Mouse (Mus musculus) hindbrain, embryonic 13.5 days (tissue): ENCODE data around the gene Gtf2f2. TPM values are rescaled to one million over a fixed set of nuclear protein-coding genes. Genes with fewer than 3 reads are reported as not detected.

Experiments used
- ATAC-seq: fragments of 200-750 bp; cut with Nextera tagmentation; 2 replicates; pipeline ENCODE4 v1.8.0; 2017; ENCODE audit warnings: moderate TSS enrichment; ENCODE audit not compliant: low FRiP score
- H3K27ac ChIP-seq: fragments of 300-500 bp; sonication (generic); 2 replicates; pipeline ENCODE4 v1.5.1; 2015; ENCODE audit warnings: inconsistent platforms, mild to moderate bottlenecking, moderate library complexity
- H3K27me3 ChIP-seq: fragments of 300-500 bp; sonication (generic); 2 replicates; pipeline ENCODE4 v1.6.1; 2015; ENCODE audit warnings: mild to moderate bottlenecking, inconsistent platforms
- H3K36me3 ChIP-seq: fragments of 300-500 bp; sonication (generic); 2 replicates; pipeline ENCODE4 v1.6.1; 2015; ENCODE audit warnings: mild to moderate bottlenecking, inconsistent platforms
- H3K4me1 ChIP-seq: fragments of 300-500 bp; sonication (generic); replicated peaks from 2 replicates; pipeline ENCODE4 v1.6.1; 2015; ENCODE audit warnings: inconsistent platforms
- H3K4me2 ChIP-seq: fragments of 300-500 bp; sonication (generic); 2 replicates; pipeline ENCODE4 v1.6.1; 2015; ENCODE audit warnings: inconsistent platforms, mild to moderate bottlenecking, moderate library complexity
- H3K4me3 ChIP-seq: fragments of 300-500 bp; sonication (generic); 2 replicates; pipeline ENCODE4 v1.5.1; 2015; ENCODE audit warnings: mild to moderate bottlenecking, inconsistent platforms
- H3K9ac ChIP-seq: fragments of 300-500 bp; sonication (generic); 2 replicates; pipeline ENCODE4 v1.6.1; 2015; ENCODE audit warnings: mild to moderate bottlenecking, inconsistent platforms
- H3K9me3 ChIP-seq: fragments of 300-500 bp; sonication (generic); 2 replicates; pipeline ENCODE4 v1.6.1; 2016; ENCODE audit warnings: inconsistent platforms
- WGBS: fragments of 180-500 bp; shearing (Covaris S2); methylation state at CpG from one replicate; pipeline ENCODE4 v1.1.7; 2015; 5-methylcytosine and 5-hydroxymethylcytosine counted together
- polyA plus RNA-seq: library from polyadenylated mRNA; unstranded; fragments of >200 nt; fragmentation: Nextera tagmentation; extraction: Ambion mirVana; gene quantifications from 2 replicates; pipeline ENCODE4 v1.2.1, GENCODE M21; 2015

The Gtf2f2 gene
- polyA plus RNA-seq = 38.9 and 43.3 TPM in 2 replicates

DNA sequence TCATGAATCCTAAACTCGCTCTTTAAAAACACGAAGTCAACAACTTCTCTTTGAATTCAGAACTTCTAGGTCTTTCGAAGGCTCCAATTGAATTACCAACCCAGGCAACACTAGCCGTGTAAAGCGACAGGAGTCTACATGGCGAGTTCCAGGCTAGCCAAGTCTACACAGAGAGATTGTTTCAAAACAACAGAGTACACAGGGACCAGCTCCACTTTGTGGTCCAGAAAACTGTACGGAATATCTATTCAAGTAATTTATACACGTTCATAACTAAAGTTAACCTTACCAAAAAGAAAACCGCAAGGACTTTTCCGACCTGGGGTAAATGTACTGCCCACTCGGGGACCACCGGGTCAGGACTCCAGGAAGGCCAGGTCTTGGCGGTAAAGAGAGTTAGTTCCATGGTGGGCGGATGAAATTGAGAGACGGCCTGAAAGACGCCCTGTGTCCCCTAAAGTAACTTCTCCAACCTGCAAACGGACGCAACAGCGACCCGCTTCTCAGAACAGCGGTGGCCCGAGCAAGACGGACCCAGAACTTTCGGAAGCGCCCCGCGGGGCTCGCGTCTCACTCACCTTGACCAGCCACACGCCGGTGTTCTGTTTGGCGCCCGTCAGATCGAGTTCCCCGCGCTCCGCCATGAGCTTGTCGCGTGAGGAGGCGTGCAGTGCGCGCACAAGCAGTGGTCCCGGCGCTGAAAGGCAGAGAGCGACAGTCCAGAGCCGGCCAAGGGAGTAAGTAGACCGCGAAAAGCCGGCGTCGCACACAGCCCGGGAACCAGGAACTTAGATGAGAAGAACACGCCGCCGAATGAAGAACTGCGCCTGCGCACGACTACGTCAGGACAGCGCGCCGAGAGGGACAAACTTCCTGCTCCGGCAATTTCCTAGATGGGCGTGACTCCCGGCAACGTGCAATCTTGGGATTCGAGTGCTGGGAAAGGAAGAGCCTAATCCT lies at the start of gene Gtf2f2:
Gtf2f2 (minus strand) TSS at position 764 of the 960 bp plus-strand sequence.
- H3K4me3 ChIP-seq = peak within 1 kb of the TSS; percentile 94

DNA sequence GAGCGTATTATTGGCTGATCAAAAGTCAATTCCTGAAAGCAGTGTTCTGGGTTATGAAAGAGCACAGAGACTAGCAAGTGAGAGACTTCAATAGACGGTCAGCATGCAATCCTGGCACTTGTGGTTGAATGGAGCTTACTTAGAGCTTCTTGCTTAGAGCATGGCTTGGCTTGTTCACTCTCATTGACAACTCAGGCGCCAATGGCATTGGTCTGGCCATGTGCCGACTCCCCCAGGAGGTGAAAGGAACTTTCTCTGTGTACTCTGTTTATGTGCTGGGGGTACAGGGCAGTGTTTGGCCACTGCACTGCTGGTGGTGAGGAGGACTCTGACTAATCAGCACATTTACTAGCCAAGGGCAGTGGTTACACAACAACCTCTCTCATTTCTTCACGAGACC lies 48.8 kb upstream of the Gtf2f2 start:
- ATAC-seq = no peak
- 77% methylated on average over 5 of the region's 5 CpGs for WGBS
- H3K27me3 ChIP-seq = no peaks in the 10 kb centered on the region
- no peaks in the 10 kb centered on the region for H3K9me3 ChIP-seq
- peaks cover 1% of the 10 kb centered on the region for H3K4me1 ChIP-seq
- H3K4me3 ChIP-seq = no peak overlapping the region
- H3K4me2 ChIP-seq = no peak overlapping the region
- H3K9ac ChIP-seq = no peak overlapping the region
- no peak overlapping the region for H3K27ac ChIP-seq
- no peaks in the 10 kb centered on the region for H3K36me3 ChIP-seq

More for the DNA sequence above, at the start of gene Gtf2f2:
- Histone ChIP-seq H3K36me3 (peaks cover 4% of the 10 kb centered on the region; the same call in 1 of the 2 replicates), H3K4me2 (peak within 1 kb of the TSS; percentile 86), H3K9me3 (no peaks in the 10 kb centered on the region), H3K4me1 (peaks cover 29% of the 10 kb centered on the region), H3K27me3 (no peaks in the 10 kb centered on the region), H3K9ac (peak within 1 kb of the TSS; percentile 87), H3K27ac (peak within 1 kb of the TSS; percentile 86)
- 2% methylated on average over 67 of the region's 67 CpGs for WGBS
- peak; percentile 91 for ATAC-seq

DNA sequence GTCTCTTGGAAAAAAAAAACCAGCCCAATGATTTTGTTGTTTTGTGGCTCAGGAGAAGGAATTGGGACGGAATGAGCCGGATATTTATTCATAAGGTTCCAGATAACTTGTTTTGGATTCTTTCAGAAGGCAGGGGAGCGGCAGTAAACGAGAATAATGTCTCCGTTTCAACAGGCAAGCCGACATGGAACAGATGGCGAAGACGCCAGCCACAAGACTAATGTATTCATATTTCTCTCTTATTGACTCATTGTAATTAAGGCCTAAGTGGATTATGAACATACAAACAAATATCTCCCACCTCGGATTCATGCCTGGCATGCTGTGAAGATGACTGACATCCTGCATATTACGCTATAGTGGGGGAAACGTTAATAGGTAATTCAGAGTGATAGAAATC lies 43.1 kb upstream of the Gtf2f2 start:
- no peak overlapping the region for H3K4me3 ChIP-seq
- no peak overlapping the region for H3K4me2 ChIP-seq
- no peak overlapping the region for H3K9ac ChIP-seq
- no peaks in the 10 kb centered on the region for H3K9me3 ChIP-seq
- no peaks in the 10 kb centered on the region for H3K36me3 ChIP-seq
- H3K27ac ChIP-seq = peak overlapping the region; percentile 55
- ATAC-seq = no peak
- 70% methylated on average over 11 of the region's 11 CpGs for WGBS
- H3K27me3 ChIP-seq = no peaks in the 10 kb centered on the region
- H3K4me1 ChIP-seq = peaks cover 12% of the 10 kb centered on the region

DNA sequence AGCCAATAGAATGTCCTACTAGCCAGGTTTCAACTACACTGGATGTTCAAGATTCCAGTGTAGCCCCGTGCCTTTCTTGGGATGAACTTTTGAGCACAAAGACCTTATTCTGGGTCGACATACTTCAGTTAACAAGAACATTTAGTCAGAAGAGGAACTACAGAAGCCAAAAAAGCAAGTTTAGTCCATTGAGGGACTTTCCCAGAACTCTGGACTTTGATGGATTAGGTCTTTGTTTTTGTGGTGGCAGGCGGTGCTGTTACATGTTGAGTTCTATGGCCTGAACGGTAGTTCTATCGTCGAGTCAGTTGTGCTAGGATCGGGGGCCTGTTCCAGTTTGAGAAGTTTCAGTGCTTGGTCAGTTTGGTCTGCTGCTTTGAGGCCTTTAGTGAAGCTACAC lies 41.3 kb upstream of the Gtf2f2 start:
- peaks cover 12% of the 10 kb centered on the region for H3K4me1 ChIP-seq
- 60% methylated on average over 7 of the region's 7 CpGs for WGBS
- no peak overlapping the region for H3K27ac ChIP-seq
- no peak for ATAC-seq
- H3K4me2 ChIP-seq = no peak overlapping the region
- no peaks in the 10 kb centered on the region for H3K9me3 ChIP-seq
- no peak overlapping the region for H3K4me3 ChIP-seq
- no peaks in the 10 kb centered on the region for H3K36me3 ChIP-seq
- 0 out of 2 replicates have a peak, but pooled peaks cover 2% of the 10 kb centered on the region for H3K27me3 ChIP-seq
- no peak overlapping the region for H3K9ac ChIP-seq

DNA sequence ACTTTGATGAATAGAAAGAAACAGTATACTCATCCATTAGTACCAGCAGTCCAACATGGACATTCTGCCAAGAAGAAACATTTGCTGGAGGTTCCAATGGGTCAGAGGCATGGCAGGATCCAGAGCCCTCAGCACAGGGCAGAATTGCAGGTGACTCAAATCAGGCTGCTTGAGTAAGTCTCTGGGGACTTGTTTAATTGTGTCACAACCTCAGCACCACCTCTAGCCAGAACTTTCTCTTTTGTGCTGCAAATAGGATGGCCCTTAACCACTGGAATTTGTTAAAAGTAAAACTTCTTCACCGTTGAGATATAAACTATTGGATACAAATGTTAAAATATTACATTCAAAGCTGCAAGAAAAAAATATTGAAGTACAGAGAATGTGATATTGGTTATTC lies 35.1 kb upstream of the Gtf2f2 start:
- H3K9me3 ChIP-seq = no peaks in the 10 kb centered on the region
- no peak overlapping the region for H3K4me3 ChIP-seq
- no peaks in the 10 kb centered on the region for H3K4me1 ChIP-seq
- 0 out of 2 replicates have a peak, but pooled peaks cover 2% of the 10 kb centered on the region for H3K27me3 ChIP-seq
- WGBS = 52% methylated on average over 1 of the region's 1 CpGs
- no peak overlapping the region for H3K4me2 ChIP-seq
- no peak overlapping the region for H3K9ac ChIP-seq
- no peak overlapping the region for H3K27ac ChIP-seq
- no peaks in the 10 kb centered on the region for H3K36me3 ChIP-seq
- ATAC-seq = no peak

DNA sequence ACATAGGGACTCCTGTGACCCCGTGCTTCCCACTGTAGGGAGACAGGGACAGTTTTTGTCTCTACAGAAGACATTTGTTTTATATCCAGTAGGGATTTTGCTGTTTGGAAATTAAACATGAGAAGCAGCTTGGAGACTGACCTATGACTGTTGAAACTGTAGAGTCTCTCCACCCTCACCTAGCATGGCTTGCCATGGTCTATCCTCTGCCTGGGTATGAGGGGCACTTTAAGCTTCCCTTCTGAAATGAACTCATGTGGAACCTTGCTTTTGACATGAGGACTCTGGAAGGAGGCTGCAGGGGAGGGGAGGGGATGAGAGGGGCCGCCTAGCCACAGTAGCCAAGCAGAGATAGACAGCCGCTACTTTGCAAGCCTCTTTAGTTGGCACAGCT lies 33.5 kb upstream of the Gtf2f2 start:
- no peak for ATAC-seq
- Histone ChIP-seq H3K4me1 (no peaks in the 10 kb centered on the region), H3K27me3 (0 out of 2 replicates have a peak, but pooled peaks cover 2% of the 10 kb centered on the region), H3K36me3 (no peaks in the 10 kb centered on the region), H3K27ac (no peak overlapping the region), H3K9me3 (no peaks in the 10 kb centered on the region), H3K9ac (no peak overlapping the region), H3K4me3 (no peak overlapping the region), H3K4me2 (no peak overlapping the region)
- WGBS = 72% methylated on average over 3 of the region's 3 CpGs

DNA sequence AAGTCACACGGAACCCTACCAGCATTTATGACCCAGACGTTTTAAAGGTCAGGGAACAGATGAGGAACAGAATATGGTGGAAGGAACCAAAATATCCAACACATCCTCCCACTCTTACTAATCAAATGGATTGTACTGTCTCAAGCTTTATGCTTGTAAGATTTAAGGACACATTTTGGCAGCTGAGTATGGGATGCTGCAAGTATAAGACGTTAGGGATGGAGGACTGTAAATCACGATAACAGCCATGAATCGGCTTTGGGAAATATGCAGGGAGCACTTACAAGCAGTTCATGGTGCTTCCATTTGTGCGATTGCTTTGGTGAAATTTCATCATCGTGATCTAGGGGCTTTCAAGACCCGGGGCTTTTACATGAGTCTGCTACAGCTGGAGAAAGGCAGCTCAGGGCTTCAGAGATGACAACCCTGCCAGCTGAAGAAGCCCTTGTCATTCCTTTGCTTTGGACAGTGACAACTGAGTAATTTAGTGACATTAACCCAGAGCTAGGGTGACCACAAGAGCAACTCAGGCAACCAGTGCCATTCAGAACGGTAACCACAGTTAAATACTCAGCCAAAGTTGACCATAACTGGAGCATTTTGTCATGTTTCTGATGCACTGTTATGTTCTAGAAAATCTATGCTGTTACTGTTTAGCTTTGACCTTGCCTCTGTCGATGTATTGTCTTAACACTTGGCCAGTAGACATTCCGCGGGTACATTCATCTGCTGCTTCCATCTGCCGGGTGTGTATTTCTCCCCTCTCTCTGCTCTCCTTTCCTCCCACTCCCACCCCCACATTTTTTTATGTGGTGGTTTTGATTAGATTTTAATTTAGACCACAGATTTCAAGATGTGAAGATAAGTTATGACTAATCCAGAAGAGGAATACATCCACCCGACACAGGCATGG lies 32.8 kb upstream of the Gtf2f2 start:
- H3K4me2 ChIP-seq = no peak overlapping the region
- H3K36me3 ChIP-seq = no peaks in the 10 kb centered on the region
- 87% methylated on average over 14 of the region's 14 CpGs for WGBS
- H3K4me3 ChIP-seq = no peak overlapping the region
- no peaks in the 10 kb centered on the region for H3K4me1 ChIP-seq
- H3K9me3 ChIP-seq = no peaks in the 10 kb centered on the region
- H3K27ac ChIP-seq = no peak overlapping the region
- H3K9ac ChIP-seq = no peak overlapping the region
- 0 out of 2 replicates have a peak, but pooled peaks cover 2% of the 10 kb centered on the region for H3K27me3 ChIP-seq
- no peak for ATAC-seq

DNA sequence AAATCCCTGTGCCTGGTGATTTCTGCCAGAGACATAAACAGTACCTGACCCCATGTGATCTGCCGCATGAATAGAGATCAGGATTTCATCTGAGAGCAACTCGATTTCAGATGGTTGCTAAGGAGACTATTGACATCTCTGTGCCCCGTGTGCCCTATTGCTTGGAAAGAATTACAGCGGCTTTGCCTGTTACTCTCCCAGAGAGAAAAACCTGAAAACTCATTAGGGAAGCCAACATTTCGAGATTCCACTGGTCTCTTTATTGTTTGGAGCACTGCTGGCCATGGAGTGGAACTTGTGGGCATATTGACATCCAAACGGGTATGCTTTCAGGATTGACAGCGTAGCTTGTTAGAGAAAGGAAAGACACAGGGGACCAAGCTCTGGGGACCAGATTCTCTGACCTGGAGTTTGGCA lies 22.6 kb upstream of the Gtf2f2 start:
- peak; percentile 81 for ATAC-seq
- Histone ChIP-seq H3K4me2 (peak overlapping the region; percentile 39), H3K36me3 (no peaks in the 10 kb centered on the region), H3K27me3 (no peaks in the 10 kb centered on the region), H3K9ac (0 out of 2 replicates have a peak overlapping the region, but pooled peaks have one; percentile 3), H3K4me1 (peaks cover 40% of the 10 kb centered on the region), H3K27ac (peak overlapping the region; percentile 89), H3K4me3 (no peak overlapping the region), H3K9me3 (no peaks in the 10 kb centered on the region)
- 5% methylated on average over 7 of the region's 7 CpGs for WGBS

DNA sequence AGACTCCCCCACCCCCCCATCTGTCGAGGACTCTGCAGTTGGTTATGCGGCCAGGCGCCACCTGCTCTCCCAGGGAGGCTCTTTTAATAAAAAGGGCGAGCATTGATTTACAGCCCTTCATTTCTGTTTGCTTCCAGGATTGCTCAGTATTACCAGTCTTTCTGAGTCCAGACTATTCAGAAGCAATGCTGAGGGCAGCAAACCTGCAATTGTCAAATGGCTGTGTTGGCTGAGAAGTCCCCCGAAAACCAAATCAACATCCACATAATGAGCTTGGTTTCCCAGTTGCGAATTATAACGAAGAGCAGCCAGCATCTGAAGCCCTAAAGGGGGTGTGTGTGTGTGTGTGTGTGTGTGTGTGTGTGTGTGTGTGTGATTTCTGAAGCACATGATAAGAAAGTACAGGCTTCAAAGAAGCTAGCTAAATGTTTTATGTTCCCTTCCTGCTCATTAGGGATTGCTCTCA lies 22.0 kb upstream of the Gtf2f2 start:
- peak overlapping the region; percentile 55; the same call in 1 of the 2 replicates for H3K9ac ChIP-seq

DNA sequence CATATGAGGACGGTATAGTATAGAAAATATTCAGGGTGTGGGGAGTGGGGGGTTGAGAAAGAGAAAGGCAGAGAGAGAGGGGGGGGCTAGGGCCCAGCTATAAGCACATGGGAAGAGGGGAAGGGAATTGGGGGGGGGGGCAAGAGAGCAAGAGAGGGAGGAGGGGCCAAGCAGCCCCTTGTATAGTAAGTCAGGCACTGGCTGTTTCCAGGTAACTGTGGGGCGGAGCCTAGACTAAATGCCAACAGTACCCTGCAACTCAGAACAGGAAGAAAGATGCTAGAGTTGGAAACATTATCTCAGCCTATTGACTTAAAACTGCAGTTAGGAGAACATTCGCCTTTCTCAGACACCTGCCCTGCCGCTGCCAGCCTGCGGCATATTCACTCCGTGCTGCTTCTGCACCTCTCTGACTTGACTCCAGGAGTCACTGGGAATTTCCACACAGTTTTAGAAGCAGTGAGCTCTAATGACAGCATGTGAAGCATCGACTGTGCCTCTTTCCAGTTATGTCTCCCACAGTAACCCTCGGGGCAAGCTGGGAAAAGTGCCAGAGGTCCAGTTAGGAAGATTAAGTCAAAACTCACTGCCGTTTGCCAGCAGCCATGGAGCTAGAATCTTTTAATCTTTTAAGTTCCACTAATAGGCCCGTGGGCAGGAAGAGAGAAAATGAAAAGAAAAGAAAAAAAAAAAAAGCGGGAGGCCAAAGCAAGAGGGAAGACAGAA lies 20.6 kb upstream of the Gtf2f2 start:
- Histone ChIP-seq H3K4me1 (peaks cover 40% of the 10 kb centered on the region), H3K9me3 (no peaks in the 10 kb centered on the region), H3K4me3 (no peak overlapping the region), H3K9ac (0 out of 2 replicates have a peak overlapping the region, but pooled peaks have one; percentile 3), H3K27me3 (no peaks in the 10 kb centered on the region), H3K36me3 (no peaks in the 10 kb centered on the region), H3K4me2 (peak overlapping the region; percentile 21; the same call in 1 of the 2 replicates), H3K27ac (peak overlapping the region; percentile 79)
- WGBS = 50% methylated on average over 11 of the region's 11 CpGs
- ATAC-seq = no peak

More for the DNA sequence above, 22.0 kb upstream of the Gtf2f2 start:
- Histone ChIP-seq H3K9me3 (no peaks in the 10 kb centered on the region), H3K27ac (peak overlapping the region; percentile 89), H3K4me2 (peak overlapping the region; percentile 39), H3K27me3 (no peaks in the 10 kb centered on the region), H3K36me3 (no peaks in the 10 kb centered on the region), H3K4me1 (peaks cover 40% of the 10 kb centered on the region), H3K4me3 (no peak overlapping the region)
- peak; percentile 61 for ATAC-seq
- WGBS = 17% methylated on average over 7 of the region's 7 CpGs

DNA sequence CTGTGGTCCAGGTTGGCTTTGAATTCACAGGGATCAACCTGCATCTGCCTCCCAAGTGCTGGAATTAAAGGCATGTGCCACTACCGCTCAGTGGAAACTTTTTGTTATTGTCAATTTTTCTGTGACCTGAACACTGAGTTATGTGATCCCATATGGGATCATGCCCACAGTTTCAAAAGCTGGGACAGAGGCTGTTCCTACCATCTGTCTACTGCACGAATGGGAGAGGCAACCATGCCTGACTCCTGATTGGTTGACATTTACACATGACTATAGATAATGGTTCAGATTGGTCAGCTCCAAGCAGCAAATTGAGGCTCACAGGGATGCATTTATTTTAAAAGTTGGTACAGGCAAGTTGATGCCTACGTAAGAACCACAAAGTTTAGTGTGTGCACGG lies 14.0 kb upstream of the Gtf2f2 start:
- ATAC-seq = no peak
- H3K4me2 ChIP-seq = no peak overlapping the region
- no peak overlapping the region for H3K9ac ChIP-seq
- H3K9me3 ChIP-seq = no peaks in the 10 kb centered on the region
- no peak overlapping the region for H3K27ac ChIP-seq
- H3K4me3 ChIP-seq = no peak overlapping the region
- WGBS = 89% methylated on average over 4 of the region's 4 CpGs
- peaks cover 8% of the 10 kb centered on the region for H3K4me1 ChIP-seq
- H3K27me3 ChIP-seq = no peaks in the 10 kb centered on the region
- no peaks in the 10 kb centered on the region for H3K36me3 ChIP-seq
